Mouse (Mus musculus) limb, embryonic 12.5 days (tissue): ENCODE data around the gene Gtf2ird1. TPM values are rescaled to one million over a fixed set of nuclear protein-coding genes. Genes with fewer than 3 reads are reported as not detected.

Experiments used
- ATAC-seq: fragments of 200-750 bp; cut with Nextera tagmentation; 2 replicates; pipeline ENCODE4 v1.8.0; 2017; ENCODE audit warnings: low read depth, moderate TSS enrichment; ENCODE audit not compliant: insufficient number of reproducible peaks, insufficient read depth, low FRiP score, low TSS enrichment
- H3K27ac ChIP-seq: fragments of 300-500 bp; sonication (generic); 2 replicates; pipeline ENCODE4 v1.5.1; 2016; ENCODE audit warnings: mild to moderate bottlenecking, moderate library complexity
- H3K27me3 ChIP-seq: fragments of 300-500 bp; sonication (generic); 2 replicates; pipeline ENCODE4 v1.6.1; 2016; ENCODE audit warnings: mild to moderate bottlenecking, moderate library complexity
- H3K36me3 ChIP-seq: fragments of 300-500 bp; sonication (generic); 2 replicates; pipeline ENCODE4 v1.6.1; 2016; ENCODE audit warnings: mild to moderate bottlenecking, moderate library complexity
- H3K4me1 ChIP-seq: fragments of 300-500 bp; sonication (generic); replicated peaks from 2 replicates; pipeline ENCODE4 v1.6.1; 2016
- H3K4me2 ChIP-seq: fragments of 300-500 bp; sonication (generic); 2 replicates; pipeline ENCODE4 v1.6.1; 2016; ENCODE audit warnings: mild to moderate bottlenecking, moderate library complexity
- H3K4me3 ChIP-seq: fragments of 300-500 bp; sonication (generic); replicated peaks from 2 replicates; pipeline ENCODE4 v1.5.1; 2016; ENCODE audit warnings: mild to moderate bottlenecking
- H3K9ac ChIP-seq: fragments of 300-500 bp; sonication (generic); replicated peaks from 2 replicates; pipeline ENCODE4 v1.6.1; 2016; ENCODE audit warnings: mild to moderate bottlenecking, moderate library complexity
- H3K9me3 ChIP-seq: fragments of 300-500 bp; sonication (generic); 2 replicates; pipeline ENCODE4 v1.6.1; 2016; ENCODE audit warnings: mild to moderate bottlenecking, moderate library complexity
- WGBS: fragments of 180-500 bp; shearing (Covaris S2); methylation state at CpG from one replicate; pipeline ENCODE4 v1.1.7; 2016; 5-methylcytosine and 5-hydroxymethylcytosine counted together
- polyA plus RNA-seq: library from polyadenylated mRNA; unstranded; fragments of >200 nt; fragmentation: Nextera tagmentation; extraction: Ambion mirVana; gene quantifications from 2 replicates; pipeline ENCODE4 v1.2.1, GENCODE M21; 2016

Gtf2ird1 gene
- polyA plus RNA-seq, 1 experiment from 2014 or later, result 178 TPM

- WGBS, result 87% methylated on average over 13 of the region's 13 CpGs
These were observed 133.2 kb downstream of the Gtf2ird1 start for GRCm38 (mm10) chr5:134323311-134323710.

GRCm38 (mm10) chr5:134322355-134322754 is 134.2 kb downstream of the Gtf2ird1 start:
- H3K9ac ChIP-seq, result no peak overlapping the region
- no peak overlapping the region for H3K4me2 ChIP-seq
- no peaks in the 10 kb centered on the region for H3K9me3 ChIP-seq
- no peak for ATAC-seq
- WGBS, result 87% methylated on average over 13 of the region's 13 CpGs
- H3K4me1 ChIP-seq, result peaks cover 16% of the 10 kb centered on the region
- H3K4me3 ChIP-seq, result no peak overlapping the region
- no peaks in the 10 kb centered on the region for H3K27me3 ChIP-seq
- H3K27ac ChIP-seq, result peak overlapping the region; percentile 56; the same call in 1 of the 2 replicates
- no peaks in the 10 kb centered on the region for H3K36me3 ChIP-seq

More at GRCm38 (mm10) chr5:134323311-134323710, 133.2 kb downstream of the Gtf2ird1 start:
- H3K9ac ChIP-seq, result no peak overlapping the region
- H3K4me2 ChIP-seq, result no peak overlapping the region
- H3K27ac ChIP-seq, result no peak overlapping the region
- peaks cover 16% of the 10 kb centered on the region for H3K4me1 ChIP-seq
- H3K4me3 ChIP-seq, result no peak overlapping the region
- no peaks in the 10 kb centered on the region for H3K36me3 ChIP-seq
- no peaks in the 10 kb centered on the region for H3K27me3 ChIP-seq
- ATAC-seq, result no peak
- no peaks in the 10 kb centered on the region for H3K9me3 ChIP-seq

GRCm38 (mm10) chr5:134321699-134322098 is 134.8 kb downstream of the Gtf2ird1 start:
- H3K27ac ChIP-seq, result peak overlapping the region; percentile 56; the same call in 1 of the 2 replicates
- H3K9ac ChIP-seq, result no peak overlapping the region; the same call in 1 of the 2 replicates
- H3K27me3 ChIP-seq, result no peaks in the 10 kb centered on the region
- 40% methylated on average over 7 of the region's 7 CpGs for WGBS
- no peaks in the 10 kb centered on the region for H3K36me3 ChIP-seq
- no peak overlapping the region for H3K4me2 ChIP-seq
- H3K4me1 ChIP-seq, result peaks cover 19% of the 10 kb centered on the region
- H3K9me3 ChIP-seq, result no peaks in the 10 kb centered on the region
- H3K4me3 ChIP-seq, result no peak overlapping the region
- ATAC-seq, result no peak

- 81% methylated on average over 6 of the region's 6 CpGs for WGBS
- H3K4me1 ChIP-seq, result peaks cover 27% of the 10 kb centered on the region
- no peaks in the 10 kb centered on the region for H3K27me3 ChIP-seq
- H3K4me3 ChIP-seq, result no peak overlapping the region
- no peak overlapping the region for H3K4me2 ChIP-seq
- H3K27ac ChIP-seq, result no peak overlapping the region
- no peak for ATAC-seq
- no peaks in the 10 kb centered on the region for H3K36me3 ChIP-seq
- H3K9ac ChIP-seq, result no peak overlapping the region
- H3K9me3 ChIP-seq, result no peaks in the 10 kb centered on the region
These were observed 137.6 kb downstream of the Gtf2ird1 start for GRCm38 (mm10) chr5:134318903-134319302.

GRCm38 (mm10) chr5:134316721-134317120 is 139.8 kb downstream of the Gtf2ird1 start:
- ATAC-seq, result no peak
- Histone ChIP-seq H3K9me3 (no peaks in the 10 kb centered on the region), H3K4me3 (no peak overlapping the region), H3K4me1 (peaks cover 26% of the 10 kb centered on the region), H3K27me3 (no peaks in the 10 kb centered on the region), H3K4me2 (peak overlapping the region; percentile 67; the same call in 1 of the 2 replicates), H3K36me3 (0 out of 2 replicates have a peak, but pooled peaks cover under 1% of the 10 kb centered on the region), H3K9ac (no peak overlapping the region), H3K27ac (peak overlapping the region; percentile 100)
- 78% methylated on average over 7 of the region's 7 CpGs for WGBS

- H3K4me2 ChIP-seq, result peak overlapping the region; percentile 67
- H3K9ac ChIP-seq, result peak overlapping the region; percentile 71
- no peak for ATAC-seq
- H3K27ac ChIP-seq, result peak overlapping the region; percentile 100
- H3K36me3 ChIP-seq, result peaks cover 10% of the 10 kb centered on the region
- H3K4me3 ChIP-seq, result peak overlapping the region; percentile 81
- peaks cover 29% of the 10 kb centered on the region for H3K4me1 ChIP-seq
- no peaks in the 10 kb centered on the region for H3K9me3 ChIP-seq
- 1% methylated on average over 25 of the region's 25 CpGs for WGBS
- no peaks in the 10 kb centered on the region for H3K27me3 ChIP-seq
These were observed 140.7 kb downstream of the Gtf2ird1 start for GRCm38 (mm10) chr5:134315623-134316350.

GRCm38 (mm10) chr5:134314688-134315622 is 141.6 kb downstream of the Gtf2ird1 start, which contains the start of gene Gtf2i:
Gene Gtf2i (minus strand): TSS chr5:134314760.
- H3K4me3 ChIP-seq, result peak within 1 kb of the TSS; percentile 81
- H3K27me3 ChIP-seq, result no peaks in the 10 kb centered on the region
- WGBS, result under 1% methylated on average over 40 of the region's 40 CpGs
- H3K36me3 ChIP-seq, result peaks cover 18% of the 10 kb centered on the region
- no peaks in the 10 kb centered on the region for H3K9me3 ChIP-seq
- H3K4me1 ChIP-seq, result peaks cover 31% of the 10 kb centered on the region
- peak; percentile 92 for ATAC-seq
- peak within 1 kb of the TSS; percentile 71 for H3K4me2 ChIP-seq
- peak within 1 kb of the TSS; percentile 98 for H3K9ac ChIP-seq
- peak within 1 kb of the TSS; percentile 100 for H3K27ac ChIP-seq

GRCm38 (mm10) chr5:134314068-134314674 is 142.3 kb downstream of the Gtf2ird1 start:
- 1% methylated on average over 62 of the region's 64 CpGs for WGBS
- H3K27me3 ChIP-seq, result no peaks in the 10 kb centered on the region

GRCm38 (mm10) chr5:134313451-134314067 is 143.0 kb downstream of the Gtf2ird1 start:
- Histone ChIP-seq H3K4me2 (peak overlapping the region; percentile 71), H3K4me3 (peak overlapping the region; percentile 81), H3K9me3 (0 out of 2 replicates have a peak, but pooled peaks cover 4% of the 10 kb centered on the region), H3K27ac (peak overlapping the region; percentile 100), H3K4me1 (peaks cover 31% of the 10 kb centered on the region), H3K27me3 (no peaks in the 10 kb centered on the region), H3K36me3 (peaks cover 30% of the 10 kb centered on the region), H3K9ac (peak overlapping the region; percentile 98)
- WGBS, result under 1% methylated on average over 57 of the region's 68 CpGs
- peak; percentile 81 for ATAC-seq

More at GRCm38 (mm10) chr5:134314068-134314674, 142.3 kb downstream of the Gtf2ird1 start:
- Histone ChIP-seq H3K9ac (peak overlapping the region; percentile 98), H3K9me3 (0 out of 2 replicates have a peak, but pooled peaks cover 3% of the 10 kb centered on the region), H3K4me3 (peak overlapping the region; percentile 81), H3K27ac (peak overlapping the region; percentile 100), H3K36me3 (peaks cover 26% of the 10 kb centered on the region), H3K4me2 (peak overlapping the region; percentile 71), H3K4me1 (peaks cover 31% of the 10 kb centered on the region)
- peak; percentile 43 for ATAC-seq

GRCm38 (mm10) chr5:134312691-134313450 is 143.6 kb downstream of the Gtf2ird1 start:
- H3K9me3 ChIP-seq, result 0 out of 2 replicates have a peak, but pooled peaks cover 4% of the 10 kb centered on the region
- WGBS, result 5% methylated on average over 19 of the region's 19 CpGs
- H3K27me3 ChIP-seq, result no peaks in the 10 kb centered on the region

More at GRCm38 (mm10) chr5:134312691-134313450, 143.6 kb downstream of the Gtf2ird1 start:
- peak overlapping the region; percentile 98 for H3K9ac ChIP-seq
- H3K4me1 ChIP-seq, result peaks cover 31% of the 10 kb centered on the region
- peak overlapping the region; percentile 71 for H3K4me2 ChIP-seq
- H3K4me3 ChIP-seq, result peak overlapping the region; percentile 81
- no peak for ATAC-seq
- H3K36me3 ChIP-seq, result peaks cover 37% of the 10 kb centered on the region
- H3K27ac ChIP-seq, result peak overlapping the region; percentile 100
